Mouse (Mus musculus) common myeloid progenitor, adult 5-6 weeks (primary cell): ENCODE measurements around the gene Gm8765. TPM values are rescaled to one million over a fixed set of nuclear protein-coding genes. Genes with fewer than 3 reads are reported as not detected.
"Not testable (repeated sequence)": the region's sequence is repeated elsewhere in the genome, so short reads cannot be mapped to it uniquely, and the experiment has no call there.

Experiments used
- ATAC-seq: replicated peaks from 2 replicates; pipeline ENCODE4 v1.8.0; 2016; ENCODE audit warnings: low read depth, mild to moderate bottlenecking, moderate TSS enrichment, inconsistent platforms; ENCODE audit not compliant: poor library complexity, severe bottlenecking
- total RNA-seq: library from RNA; stranded (forward); fragments of 200-1000, 187-1606 nt; gene quantifications from 2 replicates; pipeline ENCODE4 v1.2.3, GENCODE M21; 2017

The Gm8765 gene
- not detected in 2 replicates for total RNA-seq

DNA sequence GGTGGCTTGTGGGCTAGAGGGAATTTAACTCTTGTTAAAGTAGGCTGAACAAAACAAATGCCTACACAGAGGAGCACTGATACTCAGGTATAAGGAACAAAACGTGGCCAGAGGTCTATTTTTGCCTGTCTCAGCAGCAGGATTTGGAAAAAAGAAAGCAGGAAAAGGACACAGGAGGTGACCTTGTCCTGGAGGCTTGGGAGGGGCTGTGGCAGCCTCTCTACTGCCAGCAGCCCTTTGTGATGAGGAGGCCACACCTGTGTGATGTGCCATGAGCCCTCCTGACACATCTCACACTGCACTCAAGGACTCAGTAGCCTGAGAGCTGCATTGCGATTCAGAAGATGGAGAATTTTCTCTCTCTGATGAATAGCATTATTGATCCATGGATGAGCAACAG, at the start of gene Gm8765:
Gene Gm8765, plus strand, starts transcription at position 301 of the 400 bp plus-strand sequence.
- not testable (repeated sequence) for ATAC-seq

DNA sequence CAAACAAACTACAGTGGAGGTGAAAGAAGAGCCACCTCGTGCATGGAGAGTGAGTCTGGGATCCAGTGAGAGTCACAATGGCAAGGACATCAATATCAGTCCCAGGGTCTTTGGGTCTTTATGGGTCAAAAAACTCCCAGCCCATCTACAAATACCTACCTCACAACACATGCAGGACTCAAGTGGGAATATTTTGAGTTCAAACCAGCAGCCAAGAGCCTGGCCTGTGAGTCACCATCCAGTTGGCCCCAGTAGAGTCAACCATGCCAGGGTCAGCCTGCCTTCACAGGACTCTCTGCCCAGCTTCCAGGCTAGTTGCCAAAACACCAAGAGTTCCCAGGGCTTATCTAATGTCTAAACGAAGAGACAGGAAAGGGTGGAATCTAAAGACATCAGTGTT, 49.3 kb upstream of the Gm8765 start:
- not testable (repeated sequence) for ATAC-seq

DNA sequence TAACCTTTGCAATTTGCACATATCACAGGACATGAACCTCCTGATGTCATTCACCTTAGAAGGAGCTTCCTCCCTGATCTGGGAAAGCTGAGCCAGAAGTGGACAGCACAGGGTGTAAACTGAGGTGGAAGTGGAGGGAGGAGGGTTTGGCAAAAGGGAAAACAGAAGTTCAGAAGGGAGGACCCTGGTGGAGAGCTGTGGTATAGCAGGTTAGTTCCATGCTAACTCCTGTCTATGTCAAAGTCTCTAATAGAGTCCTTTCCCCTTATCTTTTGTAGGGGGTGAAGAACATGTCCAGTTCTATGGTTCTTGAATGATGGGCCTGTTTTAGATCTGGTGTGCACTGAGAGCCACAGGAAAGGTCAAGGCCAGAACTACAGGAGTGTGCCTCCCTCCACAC, 52.2 kb downstream of the Gm8765 start:
- 0 out of 2 replicates have a peak, but pooled peaks have one; percentile 52 for ATAC-seq

DNA sequence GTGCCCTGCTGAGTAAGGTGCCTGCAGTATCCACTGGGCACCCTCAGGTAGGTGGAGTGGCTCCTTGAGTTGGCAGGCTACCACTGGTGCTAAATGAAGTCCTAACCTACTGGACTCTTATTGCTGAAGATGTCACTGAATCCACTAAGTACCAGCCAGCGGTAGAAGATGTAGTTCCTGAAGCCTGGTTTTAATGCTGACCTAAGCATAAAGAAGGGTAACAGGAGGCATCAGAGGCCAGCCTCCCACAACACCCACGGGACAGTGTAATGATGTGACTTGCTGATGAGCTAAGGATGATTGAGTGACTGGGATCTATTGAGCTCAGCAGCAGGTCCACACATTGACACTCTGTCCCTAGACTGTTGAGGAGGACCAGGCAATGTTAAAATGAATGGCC, 53.6 kb downstream of the Gm8765 start:
- ATAC-seq: no peak

DNA sequence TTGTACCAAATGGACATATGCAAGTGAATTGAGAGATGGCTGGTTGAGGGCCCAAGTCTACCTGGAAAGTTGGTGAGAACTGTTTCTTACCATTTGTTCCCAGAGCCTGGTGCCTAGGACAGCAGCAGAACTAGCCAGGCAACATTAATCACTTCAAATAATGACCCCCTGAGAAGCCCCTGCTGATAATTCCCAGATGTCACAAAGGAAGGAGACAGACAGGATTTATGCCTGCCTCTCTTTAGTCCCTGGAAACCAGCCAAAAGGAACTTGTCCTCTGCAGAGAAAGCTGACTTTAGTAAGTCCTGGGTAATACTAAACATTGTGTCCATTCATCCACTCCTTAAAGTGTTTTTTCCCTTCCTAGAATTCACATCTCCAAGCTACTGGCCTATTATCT, 54.8 kb downstream of the Gm8765 start:
- not testable (repeated sequence) for ATAC-seq

Other genes starting within 250 kb of the Gm8765 start
- not detected in 2 replicates for gene Nutm2, start 231.0 kb upstream of the Gm8765 start, total RNA-seq
- not detected in 2 replicates for gene Gm904, start 55.1 kb upstream of the Gm8765 start, total RNA-seq